Mouse (Mus musculus) midbrain, embryonic 13.5 days (tissue): ENCODE results near the gene Nodal. TPM values are rescaled to one million over a fixed set of nuclear protein-coding genes. Genes with fewer than 3 reads are reported as not detected.
"Not testable (repeated sequence)": the region's sequence is repeated elsewhere in the genome, so short reads cannot be mapped to it uniquely, and the experiment has no call there.

ENCODE experiments used
- ATAC-seq: fragments of 200-750 bp; cut with Nextera tagmentation; 2 replicates; pipeline ENCODE4 v1.8.0; 2017; ENCODE audit warnings: mild to moderate bottlenecking, moderate TSS enrichment, moderate library complexity
- H3K27ac ChIP-seq: fragments of 300-500 bp; sonication (generic); 2 replicates; pipeline ENCODE4 v1.5.1; 2015; ENCODE audit warnings: inconsistent platforms, mild to moderate bottlenecking, moderate library complexity
- H3K27me3 ChIP-seq: fragments of 300-500 bp; sonication (generic); 2 replicates; pipeline ENCODE4 v1.6.1; 2015; ENCODE audit warnings: mild to moderate bottlenecking, inconsistent platforms
- H3K36me3 ChIP-seq: fragments of 300-500 bp; sonication (generic); 2 replicates; pipeline ENCODE4 v1.6.1; 2015; ENCODE audit warnings: mild to moderate bottlenecking, inconsistent platforms
- H3K4me1 ChIP-seq: fragments of 300-500 bp; sonication (generic); replicated peaks from 2 replicates; pipeline ENCODE4 v1.6.1; 2015; ENCODE audit warnings: inconsistent platforms
- H3K4me2 ChIP-seq: fragments of 300-500 bp; sonication (generic); replicated peaks from 2 replicates; pipeline ENCODE4 v1.6.1; 2015; ENCODE audit warnings: moderate library complexity, mild to moderate bottlenecking, inconsistent platforms
- H3K4me3 ChIP-seq: fragments of 300-500 bp; sonication (generic); replicated peaks from 2 replicates; pipeline ENCODE4 v1.5.1; 2015; ENCODE audit warnings: mild to moderate bottlenecking, inconsistent platforms
- H3K9ac ChIP-seq: fragments of 300-500 bp; sonication (generic); replicated peaks from 2 replicates; pipeline ENCODE4 v1.6.1; 2015; ENCODE audit warnings: mild to moderate bottlenecking, inconsistent platforms
- H3K9me3 ChIP-seq: fragments of 300-500 bp; sonication (generic); 2 replicates; pipeline ENCODE4 v1.6.1; 2016; ENCODE audit warnings: mild to moderate bottlenecking, inconsistent platforms
- WGBS: fragments of 180-500 bp; shearing (Covaris S2); methylation state at CpG from one replicate; pipeline ENCODE4 v1.1.7; 2015; 5-methylcytosine and 5-hydroxymethylcytosine counted together
- polyA plus RNA-seq: library from polyadenylated mRNA; unstranded; fragments of >200 nt; fragmentation: Nextera tagmentation; extraction: Ambion mirVana; gene quantifications from 2 replicates; pipeline ENCODE4 v1.2.1, GENCODE M21; 2015

Gene Nodal
- polyA plus RNA-seq, 1 experiment from 2014 or later, result not detected

- Histone ChIP-seq H3K27me3 (no peaks in the 10 kb centered on the region), H3K4me2 (no peak overlapping the region), H3K9ac (peak overlapping the region; percentile 14), H3K4me3 (no peak overlapping the region), H3K36me3 (no peaks in the 10 kb centered on the region), H3K9me3 (no peaks in the 10 kb centered on the region), H3K27ac (peak overlapping the region; percentile 35; the same call in 1 of the 2 replicates), H3K4me1 (peaks cover 60% of the 10 kb centered on the region)
- ATAC-seq, result 0 out of 2 replicates have a peak, but pooled peaks have one; percentile 24
- 89% methylated on average over 1 of the region's 1 CpGs for WGBS
These were observed 26.1 kb downstream of the Nodal start for GRCm38 (mm10) chr10:61443876-61444275.

DNA sequence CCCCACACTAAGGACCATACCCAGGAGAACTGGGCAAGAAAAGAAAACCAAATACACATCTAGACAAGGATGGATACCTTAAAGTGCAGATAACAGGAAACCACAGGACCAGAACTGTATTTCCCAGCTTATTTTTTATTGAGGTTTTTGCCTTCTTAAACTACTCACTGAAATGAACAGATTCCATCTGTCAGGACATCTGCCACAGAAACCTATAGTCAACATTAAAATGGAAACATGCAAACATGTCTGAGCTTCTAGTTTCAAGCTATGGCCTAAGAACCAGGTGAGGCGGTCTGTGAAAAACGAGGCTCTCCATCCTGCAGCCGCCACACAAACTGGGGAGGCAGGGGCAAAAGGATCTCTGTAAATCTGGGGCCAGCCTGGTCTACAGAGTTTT lies 27.2 kb downstream of the Nodal start:
- Histone ChIP-seq H3K4me1 (peaks cover 72% of the 10 kb centered on the region), H3K4me3 (no peak overlapping the region), H3K4me2 (no peak overlapping the region)

GRCm38 (mm10) chr10:61447581-61448353 lies 30.0 kb downstream of the Nodal start:
- Histone ChIP-seq H3K4me3 (no peak overlapping the region), H3K36me3 (0 out of 2 replicates have a peak, but pooled peaks cover 3% of the 10 kb centered on the region), H3K9ac (no peak overlapping the region; the same call in 1 of the 2 replicates), H3K27ac (0 out of 2 replicates have a peak overlapping the region, but pooled peaks have one; percentile 19), H3K4me2 (no peak overlapping the region), H3K9me3 (no peaks in the 10 kb centered on the region), H3K4me1 (peaks cover 85% of the 10 kb centered on the region), H3K27me3 (no peaks in the 10 kb centered on the region)
- ATAC-seq, result no peak
- WGBS, result 79% methylated on average over 10 of the region's 10 CpGs

More for the DNA sequence above, 27.2 kb downstream of the Nodal start:
- H3K9me3 ChIP-seq, result no peaks in the 10 kb centered on the region
- no peak overlapping the region for H3K27ac ChIP-seq
- no peaks in the 10 kb centered on the region for H3K27me3 ChIP-seq
- H3K9ac ChIP-seq, result no peak overlapping the region
- 0 out of 2 replicates have a peak, but pooled peaks cover 3% of the 10 kb centered on the region for H3K36me3 ChIP-seq
- WGBS, result 82% methylated on average over 3 of the region's 3 CpGs
- ATAC-seq, result no peak

DNA sequence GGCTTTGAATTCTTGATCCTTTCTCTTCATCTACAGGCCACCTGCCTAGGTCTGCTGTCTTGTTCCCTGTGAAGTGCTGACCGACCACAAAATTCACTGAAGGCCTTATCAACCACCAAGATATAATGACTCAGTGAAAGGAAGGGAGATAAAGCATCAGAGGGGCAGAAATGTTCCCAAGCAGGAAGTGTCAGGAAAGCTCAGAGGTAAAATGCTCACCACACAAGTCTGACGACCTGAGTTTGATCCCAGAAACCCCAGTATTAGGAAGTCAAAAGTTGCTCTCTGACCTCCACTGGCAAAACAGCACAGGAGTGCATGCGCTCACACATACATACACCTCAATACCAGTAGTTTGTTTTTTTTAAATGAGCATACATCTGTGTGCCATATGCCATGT lies 31.1 kb downstream of the Nodal start:
- ATAC-seq, result no peak
- Histone ChIP-seq H3K27ac (no peak overlapping the region), H3K9me3 (no peaks in the 10 kb centered on the region), H3K27me3 (no peaks in the 10 kb centered on the region), H3K9ac (no peak overlapping the region), H3K4me3 (no peak overlapping the region), H3K4me2 (no peak overlapping the region), H3K36me3 (0 out of 2 replicates have a peak, but pooled peaks cover 3% of the 10 kb centered on the region), H3K4me1 (peaks cover 74% of the 10 kb centered on the region)
- 89% methylated on average over 3 of the region's 3 CpGs for WGBS

GRCm38 (mm10) chr10:61451463-61451930 lies 33.7 kb downstream of the Nodal start:
- Histone ChIP-seq H3K4me3 (peak overlapping the region; percentile 93), H3K36me3 (0 out of 2 replicates have a peak, but pooled peaks cover 3% of the 10 kb centered on the region), H3K9me3 (no peaks in the 10 kb centered on the region), H3K4me1 (peaks cover 51% of the 10 kb centered on the region), H3K4me2 (peak overlapping the region; percentile 87), H3K9ac (peak overlapping the region; percentile 98), H3K27ac (0 out of 2 replicates have a peak overlapping the region, but pooled peaks have one; percentile 87), H3K27me3 (no peaks in the 10 kb centered on the region)
- no peak for ATAC-seq
- WGBS, result 10% methylated on average over 8 of the region's 8 CpGs

DNA sequence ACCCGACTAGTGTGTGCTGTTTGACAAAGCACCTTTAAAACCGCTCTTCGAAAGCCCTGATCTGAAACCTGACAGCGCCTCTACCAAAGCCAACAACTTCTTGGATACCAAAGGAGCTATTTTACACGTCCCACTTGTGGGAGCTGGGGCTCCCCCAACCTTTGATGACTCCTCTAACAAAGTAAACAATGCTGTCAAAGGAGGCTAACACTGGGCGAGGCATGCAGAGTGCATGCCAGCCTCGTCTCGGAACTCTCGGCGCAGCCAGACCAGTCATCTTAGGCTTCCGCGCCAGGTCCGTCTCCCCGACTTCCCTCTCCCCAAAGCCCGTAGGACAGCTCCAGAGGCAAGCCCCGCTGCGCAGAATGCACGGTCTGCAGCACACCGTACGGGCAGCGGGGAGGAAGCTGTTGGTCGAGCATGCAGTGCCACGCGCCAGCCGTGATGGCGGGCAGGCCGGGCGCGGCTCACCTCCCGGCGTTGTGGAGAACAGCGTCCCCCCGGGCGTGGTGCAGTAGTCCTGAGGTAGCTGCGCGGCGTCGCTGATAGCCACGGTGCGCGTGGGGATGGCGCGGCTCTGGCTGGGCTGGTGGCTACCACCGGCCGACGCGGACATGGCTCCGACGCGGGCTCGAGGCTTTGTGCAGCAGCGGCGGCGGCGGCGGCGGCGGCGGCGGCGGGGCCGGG lies 34.3 kb downstream of the Nodal start:
- under 1% methylated on average over 53 of the region's 62 CpGs for WGBS
- peak overlapping the region; percentile 98 for H3K9ac ChIP-seq
- no peaks in the 10 kb centered on the region for H3K9me3 ChIP-seq
- peak overlapping the region; percentile 93 for H3K4me3 ChIP-seq
- peak overlapping the region; percentile 87 for H3K27ac ChIP-seq
- H3K4me1 ChIP-seq, result peaks cover 46% of the 10 kb centered on the region
- peak overlapping the region; percentile 87 for H3K4me2 ChIP-seq
- H3K36me3 ChIP-seq, result 0 out of 2 replicates have a peak, but pooled peaks cover 3% of the 10 kb centered on the region
- peak; percentile 76 for ATAC-seq
- H3K27me3 ChIP-seq, result no peaks in the 10 kb centered on the region

DNA sequence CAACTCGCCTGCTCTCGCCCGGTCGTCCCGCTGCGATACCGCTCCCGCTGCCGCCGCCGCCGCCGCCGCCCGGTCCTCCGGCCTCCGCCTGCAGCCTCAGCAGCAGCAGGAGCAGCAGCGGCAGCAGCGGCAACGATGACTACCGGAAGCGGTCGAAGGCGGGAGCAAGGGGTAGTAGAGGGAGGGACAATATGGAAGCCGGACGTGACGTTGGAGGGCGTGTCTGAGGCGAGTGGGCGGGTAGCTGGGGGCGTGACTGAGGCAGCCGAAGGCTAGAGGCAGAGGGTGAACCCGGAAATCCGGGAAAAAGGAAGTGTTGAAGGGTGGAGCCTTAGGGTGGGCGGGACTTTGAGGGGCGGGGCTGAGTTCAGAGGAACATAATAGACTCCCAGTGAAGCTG lies 34.9 kb downstream of the Nodal start, which contains the start of gene Eif4ebp2:
Gene Eif4ebp2, minus strand, starts transcription at position 17 of the 400 bp plus-strand sequence.
- Histone ChIP-seq H3K9ac (peak within 1 kb of the TSS; percentile 98), H3K4me2 (peak within 1 kb of the TSS; percentile 87), H3K4me1 (peaks cover 41% of the 10 kb centered on the region), H3K27me3 (no peaks in the 10 kb centered on the region), H3K36me3 (0 out of 2 replicates have a peak, but pooled peaks cover 3% of the 10 kb centered on the region), H3K4me3 (peak within 1 kb of the TSS; percentile 93), H3K9me3 (no peaks in the 10 kb centered on the region), H3K27ac (peak within 1 kb of the TSS; percentile 87)
- 0% methylated on average over 34 of the region's 36 CpGs for WGBS
- ATAC-seq, result peak; percentile 98

DNA sequence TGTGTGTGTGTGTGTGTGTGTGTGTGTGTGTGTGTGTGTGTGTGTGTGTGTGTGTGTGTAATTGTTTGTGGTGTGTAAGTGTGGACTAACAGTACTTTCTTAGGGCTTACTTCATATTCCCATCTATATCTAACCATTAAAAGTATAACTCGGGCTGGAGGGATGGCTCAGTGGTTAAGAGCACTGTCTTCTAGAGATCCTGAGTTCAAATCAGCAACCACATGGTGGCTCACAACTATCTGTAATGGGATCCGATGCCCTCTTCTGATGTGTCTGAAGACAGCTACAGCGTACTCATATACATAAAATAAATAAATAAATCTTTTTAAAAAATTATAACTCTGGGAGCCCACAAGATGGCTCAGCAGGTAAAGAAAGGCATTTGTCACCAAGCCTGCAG lies 35.4 kb downstream of the Nodal start:
- H3K36me3 ChIP-seq, H3K4me3 ChIP-seq: not testable (repeated sequence)

GRCm38 (mm10) chr10:61457182-61457581 lies 39.4 kb downstream of the Nodal start:
- H3K36me3 ChIP-seq, result no peaks in the 10 kb centered on the region
- no peaks in the 10 kb centered on the region for H3K27me3 ChIP-seq
- ATAC-seq, result no peak
- no peak overlapping the region for H3K4me3 ChIP-seq
- H3K9me3 ChIP-seq, result no peaks in the 10 kb centered on the region
- H3K9ac ChIP-seq, result no peak overlapping the region
- H3K4me2 ChIP-seq, result no peak overlapping the region
- 64% methylated on average over 3 of the region's 3 CpGs for WGBS
- no peaks in the 10 kb centered on the region for H3K4me1 ChIP-seq
- H3K27ac ChIP-seq, result no peak overlapping the region

More for the DNA sequence above, 35.4 kb downstream of the Nodal start:
- WGBS, result 73% methylated on average over 3 of the region's 3 CpGs
- ATAC-seq, result peak; percentile 48; the same call in 1 of the 2 replicates
- H3K27ac ChIP-seq, H3K4me2 ChIP-seq, H3K9me3 ChIP-seq, H3K27me3 ChIP-seq, H3K9ac ChIP-seq: not testable (repeated sequence)
- H3K4me1 ChIP-seq, result peaks cover 35% of the 10 kb centered on the region

DNA sequence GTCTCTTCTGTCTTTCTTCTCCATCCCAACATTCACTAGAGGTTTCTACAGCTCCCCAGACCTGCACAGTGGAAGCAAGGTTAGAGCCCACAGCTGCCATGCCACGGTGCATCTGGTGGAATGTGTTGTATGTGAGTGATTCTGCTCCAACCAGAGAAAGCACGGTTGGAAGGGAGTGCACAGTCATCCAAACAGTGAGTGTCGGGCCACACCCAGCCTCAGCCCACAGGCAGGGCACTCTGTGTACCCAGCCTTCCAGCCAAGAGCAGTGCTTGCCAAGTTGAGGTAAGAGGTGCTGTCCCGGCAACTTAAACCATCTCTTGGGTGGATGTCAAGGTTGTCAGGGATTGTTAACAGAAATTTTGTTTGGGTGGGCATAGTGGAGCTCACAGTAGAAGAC lies 47.2 kb downstream of the Nodal start:
- Histone ChIP-seq H3K27me3 (no peaks in the 10 kb centered on the region), H3K9me3 (no peaks in the 10 kb centered on the region), H3K9ac (no peak overlapping the region), H3K36me3 (no peaks in the 10 kb centered on the region), H3K4me3 (no peak overlapping the region), H3K4me2 (no peak overlapping the region), H3K4me1 (no peaks in the 10 kb centered on the region), H3K27ac (no peak overlapping the region)
- ATAC-seq, result no peak
- 79% methylated on average over 4 of the region's 4 CpGs for WGBS

DNA sequence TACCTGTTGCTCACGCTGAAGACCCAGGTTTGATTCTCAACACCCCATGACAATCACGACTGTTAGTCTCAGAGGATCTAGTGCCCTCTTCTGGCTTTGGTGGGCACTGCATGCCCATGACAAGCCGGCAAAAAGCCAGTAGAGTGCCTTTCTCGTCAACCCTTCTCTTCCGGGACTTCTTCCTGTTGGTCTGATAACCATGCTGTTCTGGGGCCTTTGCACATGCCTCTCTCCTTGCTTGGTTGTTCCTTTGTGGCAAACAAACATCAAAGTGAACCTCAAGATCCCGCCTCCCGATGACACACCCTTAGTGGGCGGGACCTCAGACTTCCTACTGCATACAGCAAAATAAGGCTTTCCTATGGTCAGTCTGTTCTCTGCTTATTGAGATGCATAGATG lies 48.5 kb downstream of the Nodal start:
- Histone ChIP-seq H3K36me3 (no peaks in the 10 kb centered on the region), H3K4me2 (no peak overlapping the region), H3K27ac (no peak overlapping the region), H3K4me3 (no peak overlapping the region), H3K9ac (no peak overlapping the region), H3K27me3 (no peaks in the 10 kb centered on the region), H3K9me3 (no peaks in the 10 kb centered on the region), H3K4me1 (no peaks in the 10 kb centered on the region)
- no peak for ATAC-seq
- WGBS, result 70% methylated on average over 8 of the region's 8 CpGs

DNA sequence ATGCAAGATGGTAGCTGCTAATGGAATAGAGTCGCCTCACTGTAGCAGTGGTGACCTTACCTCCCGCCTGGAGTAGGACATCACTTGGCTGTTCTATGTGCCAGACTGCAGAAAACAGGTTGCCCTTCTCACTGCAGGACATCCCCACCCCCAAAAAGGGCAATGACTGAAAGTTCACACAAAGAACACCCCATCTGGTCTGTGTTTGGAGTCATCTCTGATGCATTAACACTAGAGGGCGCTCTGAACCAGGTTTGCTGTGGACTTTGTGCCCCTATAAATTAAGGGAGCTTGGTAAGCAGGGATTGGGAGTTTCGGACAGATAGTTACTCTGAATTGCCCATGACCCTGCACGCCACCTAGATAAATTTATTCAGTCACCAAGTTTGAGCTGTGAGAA lies 49.1 kb downstream of the Nodal start:
- no peaks in the 10 kb centered on the region for H3K27me3 ChIP-seq
- no peak overlapping the region for H3K9ac ChIP-seq
- H3K27ac ChIP-seq, result no peak overlapping the region
- H3K36me3 ChIP-seq, result no peaks in the 10 kb centered on the region
- WGBS, result 25% methylated on average over 5 of the region's 5 CpGs
- no peaks in the 10 kb centered on the region for H3K4me1 ChIP-seq
- H3K4me2 ChIP-seq, result no peak overlapping the region
- H3K9me3 ChIP-seq, result no peaks in the 10 kb centered on the region
- H3K4me3 ChIP-seq, result no peak overlapping the region
- ATAC-seq, result peak; percentile 40; the same call in 1 of the 2 replicates
